Mouse (Mus musculus) frontal cortex, adult 2 months (tissue): ENCODE measurements around the gene Tomm20l. TPM values are rescaled to one million over a fixed set of nuclear protein-coding genes. Genes with fewer than 3 reads are reported as not detected.
"Not testable (repeated sequence)": the region's sequence is repeated elsewhere in the genome, so short reads cannot be mapped to it uniquely, and the experiment has no call there.

Experiments
- DNase-seq, 2 experiments: peaks; one replicate each; pipeline ENCODE4 v3.0.0; 2022; ENCODE audit warnings: low spot score in 1 of 2; ENCODE audit errors: extremely low spot score in 1 of 2
- polyA plus RNA-seq: library from polyadenylated mRNA; depleted of rRNA; stranded (reverse); fragments of >200 nt; gene quantifications from 2 replicates; pipeline ENCODE4 v1.2.3, GENCODE M21; 2012; rRNA removed

The Tomm20l gene
- not detected in 2 replicates for polyA plus RNA-seq

DNA sequence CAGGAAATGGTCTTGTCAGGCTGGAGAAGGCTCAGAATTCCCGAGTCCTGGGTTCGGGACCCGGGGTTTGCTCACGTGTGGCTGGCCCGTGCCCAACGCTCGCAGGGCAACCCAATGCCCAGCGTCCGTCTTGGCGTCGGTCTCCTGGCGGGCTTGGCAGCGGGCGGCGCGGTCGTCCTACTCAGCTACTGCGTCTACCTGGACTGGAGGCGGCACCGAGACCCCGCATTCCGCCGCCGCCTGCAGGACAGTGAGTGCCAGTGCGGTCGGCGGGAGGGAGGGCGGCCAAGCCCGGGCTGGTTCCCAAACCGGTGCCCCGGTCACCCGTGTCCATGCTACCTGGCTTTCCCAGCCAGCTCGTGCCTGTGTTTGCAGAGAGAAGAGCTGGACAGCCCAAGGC is at the start of gene Tomm20l:
Gene Tomm20l (plus strand): TSS at position 98 of the 400 bp plus-strand sequence.
- no peak for DNase-seq

DNA sequence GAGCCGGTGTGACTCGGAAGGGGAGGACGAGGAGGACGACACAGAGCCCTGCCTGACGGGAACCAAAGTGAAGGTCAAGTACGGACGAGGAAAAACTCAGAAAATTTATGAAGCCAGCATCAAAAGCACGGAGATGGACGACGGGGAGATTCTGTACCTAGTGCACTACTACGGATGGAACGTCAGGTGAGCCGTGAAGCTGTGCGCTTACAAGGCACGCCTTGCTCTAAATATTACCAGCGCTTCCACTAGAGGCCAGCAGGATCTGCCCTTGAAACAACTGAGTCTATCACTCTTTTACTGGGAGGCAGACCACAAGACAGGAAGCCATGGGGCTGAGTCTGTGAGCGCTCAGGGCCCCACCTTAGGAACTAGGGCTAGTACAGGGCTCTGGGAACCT is 41.4 kb upstream of the Tomm20l start:
- DNase-seq, result no peak

DNA sequence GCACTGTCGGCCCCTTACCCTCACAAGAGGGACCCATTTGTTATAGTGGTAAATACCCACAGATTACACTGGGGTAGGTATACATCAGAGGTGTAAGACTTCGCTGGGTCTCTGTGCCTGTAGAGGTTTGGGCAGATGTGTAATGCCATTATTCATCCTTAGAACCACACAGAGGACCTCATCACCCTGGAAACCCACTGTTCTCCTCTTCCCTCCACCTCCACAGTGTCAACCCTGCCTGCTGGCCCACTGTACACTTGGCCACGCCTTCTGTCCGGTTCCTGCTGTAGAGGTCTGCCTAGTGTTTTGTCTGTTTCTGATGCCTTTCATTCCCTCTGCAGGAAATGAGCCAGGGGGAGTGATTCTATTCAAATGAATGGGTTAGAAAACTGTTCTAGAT is 39.2 kb upstream of the Tomm20l start:
- DNase-seq, result no peak

DNA sequence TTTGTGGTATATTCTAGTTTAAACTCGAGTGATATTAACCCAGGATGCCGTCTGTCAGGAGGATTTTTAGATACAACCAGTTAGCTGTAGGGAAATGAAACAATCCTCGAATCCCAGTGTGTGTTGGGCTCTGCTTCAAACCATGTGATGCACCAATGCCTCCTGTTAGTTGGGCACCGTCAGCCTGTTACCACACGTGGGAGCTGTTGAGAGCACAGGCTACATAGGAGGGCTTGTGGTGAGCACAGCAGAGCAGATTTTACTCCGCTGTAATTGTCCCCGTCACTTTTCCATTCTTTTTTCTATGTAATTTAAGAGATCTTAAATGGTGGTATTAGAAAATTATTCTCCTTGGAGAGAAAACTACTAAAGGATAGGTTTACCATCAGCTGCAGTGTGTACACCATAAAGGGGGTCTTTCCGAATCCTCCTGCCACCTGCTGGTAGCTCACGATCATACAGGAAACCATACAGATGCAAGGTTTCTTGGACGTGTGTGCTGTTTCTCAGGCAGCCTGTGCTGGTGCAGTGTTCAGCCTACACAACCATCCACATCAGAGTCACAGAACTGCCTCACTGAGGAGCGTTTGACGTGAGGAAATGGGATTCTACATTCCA is 38.0 kb upstream of the Tomm20l start:
- DNase-seq, result peak in 1 of 2 experiments; percentile 42

DNA sequence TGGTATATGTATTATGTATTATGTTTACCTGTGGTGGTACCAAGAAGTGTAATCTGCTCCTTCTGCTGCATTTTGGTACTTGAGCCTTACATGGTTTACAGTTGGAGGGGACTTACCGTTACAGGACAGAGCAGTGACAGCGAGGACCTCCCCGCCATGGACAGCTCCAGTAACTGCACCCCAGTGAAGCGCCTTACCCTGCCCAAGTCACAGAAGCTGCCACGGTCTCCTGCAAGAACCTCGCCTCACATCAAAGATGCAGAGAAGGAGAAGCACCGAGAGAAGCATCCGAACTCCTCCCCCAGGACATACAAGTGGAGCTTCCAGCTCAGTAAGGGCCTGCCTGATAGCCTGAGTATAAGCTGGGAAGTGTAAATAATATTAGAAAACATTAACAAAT is 24.9 kb upstream of the Tomm20l start:
- no peak for DNase-seq

DNA sequence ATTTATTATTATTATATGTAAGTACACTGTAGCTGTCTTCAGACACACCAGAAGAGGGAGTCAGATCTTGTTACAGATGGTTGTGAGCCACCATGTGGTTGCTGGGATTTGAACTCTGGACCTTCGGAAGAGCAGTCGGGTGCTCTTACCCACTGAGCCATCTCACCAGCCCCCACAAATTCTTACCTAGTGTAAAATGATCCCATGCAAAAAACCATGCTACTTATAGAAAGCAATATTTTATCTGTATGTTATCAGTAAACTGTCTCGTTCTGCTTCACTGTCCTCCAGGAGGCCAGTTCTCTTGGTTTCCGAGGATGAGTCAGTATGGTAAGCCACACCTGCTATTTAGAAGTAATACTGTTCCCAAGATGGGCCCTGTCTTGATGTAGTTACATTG is 7.0 kb upstream of the Tomm20l start:
- DNase-seq, result not testable (repeated sequence)

DNA sequence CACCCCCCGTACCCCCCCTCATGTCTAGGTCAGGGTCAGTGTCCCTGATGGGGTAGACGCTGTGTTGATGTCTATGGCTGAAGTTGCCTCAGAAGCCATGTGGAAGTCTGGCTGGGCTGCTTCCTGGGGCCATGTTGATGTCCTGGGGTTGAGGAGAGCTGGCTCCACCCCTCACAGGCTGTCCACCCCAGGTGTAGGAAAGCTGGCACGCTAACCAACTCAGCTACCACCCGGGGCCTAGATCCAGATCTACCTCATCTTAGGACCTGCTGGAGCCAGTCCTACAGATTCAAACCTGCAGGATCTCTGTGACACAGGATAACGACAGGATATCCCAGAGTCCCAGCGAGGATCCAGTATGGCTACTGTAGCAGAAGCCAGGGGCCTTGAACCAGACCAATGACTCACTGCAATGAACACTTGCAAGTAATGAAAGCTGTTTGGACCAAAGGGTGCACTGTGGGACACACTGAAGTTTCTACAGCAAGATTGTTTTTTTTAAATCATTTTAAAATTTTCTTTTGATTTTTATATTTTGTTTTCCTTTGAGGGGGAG is 3.9 kb upstream of the Tomm20l start:
- DNase-seq, result no peak

DNA sequence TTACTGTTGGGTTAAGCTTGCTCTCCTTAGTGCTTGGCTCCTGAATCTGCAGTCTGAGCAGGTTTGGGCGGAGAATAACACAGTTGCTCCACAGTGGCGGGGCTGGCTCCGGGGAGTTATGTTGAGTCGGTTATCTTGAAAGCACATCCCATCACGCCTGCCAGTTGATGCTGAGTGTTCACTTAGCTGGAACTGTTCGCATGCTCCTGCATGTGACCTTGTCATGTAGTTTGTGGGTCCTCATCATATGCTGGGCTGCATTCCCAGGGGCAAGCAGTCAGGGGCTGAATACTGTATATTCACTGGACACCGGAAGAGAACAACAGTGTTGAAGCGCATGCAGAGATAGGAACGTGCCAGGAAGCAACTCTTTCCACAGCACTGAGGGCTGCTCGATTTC is 1.8 kb downstream of the Tomm20l start:
- DNase-seq, result no peak

DNA sequence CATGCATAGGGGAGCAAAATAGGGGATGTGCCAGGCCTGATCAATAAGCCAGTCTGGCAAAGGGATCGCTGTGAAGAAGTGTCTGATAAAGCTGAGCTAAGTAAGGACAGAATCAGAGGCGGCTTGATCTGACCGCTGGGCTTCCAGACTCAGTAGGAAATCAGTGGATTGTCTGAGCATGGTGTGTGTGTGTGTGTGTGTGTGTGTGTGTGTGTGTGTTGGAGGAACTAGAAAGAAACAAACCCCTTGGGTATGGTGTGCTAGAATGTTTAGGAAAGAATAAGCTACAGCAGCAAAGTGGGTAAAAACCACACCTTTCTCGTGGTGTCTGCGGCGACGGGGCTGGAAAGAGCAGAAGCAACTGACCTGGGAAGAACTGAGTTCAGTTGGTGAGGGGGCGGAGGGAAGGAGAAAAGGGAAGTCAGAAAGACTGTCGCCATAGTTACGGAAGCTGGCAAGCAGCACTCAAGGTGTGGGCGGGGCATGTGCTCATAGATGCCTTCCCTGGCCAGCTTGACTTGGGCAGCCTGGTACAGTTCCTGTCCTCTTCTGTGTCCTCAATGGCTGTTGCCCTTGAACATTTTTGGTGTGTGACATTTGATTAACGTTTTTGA is 2.6 kb downstream of the Tomm20l start:
- DNase-seq, result peak; percentile 63 to 81

DNA sequence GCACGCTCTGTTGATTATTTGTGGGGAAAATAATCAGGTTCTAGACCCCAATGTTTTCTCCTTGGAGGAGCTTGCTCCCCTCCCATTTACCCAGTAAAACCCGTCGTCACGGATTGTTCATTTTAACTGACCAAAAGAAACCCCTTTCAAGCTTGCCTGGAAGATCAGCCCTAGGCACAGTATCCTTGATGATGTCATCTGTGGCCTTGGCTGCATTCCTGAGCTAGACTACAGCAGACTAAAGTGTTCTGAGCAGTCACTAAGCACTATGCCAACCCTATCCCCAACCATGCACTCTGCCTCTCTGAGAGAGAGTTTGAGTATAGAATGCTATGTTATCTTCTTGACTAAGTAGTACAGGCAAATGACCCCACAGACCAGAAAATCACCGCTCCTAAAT is 5.2 kb downstream of the Tomm20l start:
- DNase-seq, result no peak

DNA sequence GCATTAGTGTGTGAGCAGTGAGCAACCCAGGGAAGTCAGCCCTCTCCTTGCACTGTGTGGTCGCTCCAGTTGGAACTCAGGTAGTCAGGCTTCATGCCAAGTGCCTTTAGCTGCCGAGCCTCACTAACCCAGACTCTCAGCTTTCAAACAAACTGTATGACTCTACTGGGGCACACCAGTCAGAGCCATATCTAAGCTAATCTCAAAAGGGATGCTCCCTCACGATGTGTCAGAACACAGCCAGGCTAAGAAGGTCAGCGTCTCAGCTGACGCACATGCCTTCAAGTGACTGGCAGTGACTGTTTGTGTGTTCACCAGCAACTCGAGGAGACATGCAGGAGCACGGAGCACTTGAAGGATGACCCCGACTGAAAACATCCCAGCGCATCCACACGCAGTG is 11.5 kb downstream of the Tomm20l start:
- no peak for DNase-seq

DNA sequence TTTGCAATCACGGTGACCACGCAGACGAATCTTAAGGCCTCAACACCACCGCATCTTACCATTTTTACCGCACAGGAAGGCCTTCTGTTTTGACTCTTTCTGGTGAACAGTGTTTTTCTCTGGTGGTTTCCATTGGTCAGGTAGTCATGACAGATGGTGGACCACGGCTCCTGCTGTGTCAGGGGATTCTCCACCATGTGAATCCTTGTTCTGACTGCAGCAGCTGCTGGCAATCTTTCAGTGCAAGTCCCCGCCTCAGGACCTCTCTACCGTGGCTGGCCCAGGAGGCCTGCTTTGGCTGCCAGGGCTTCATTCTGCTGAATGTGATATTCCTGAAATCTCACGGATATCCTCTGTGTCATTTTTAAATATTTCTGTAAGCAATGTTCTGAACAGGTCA is 12.1 kb downstream of the Tomm20l start:
- no peak for DNase-seq

DNA sequence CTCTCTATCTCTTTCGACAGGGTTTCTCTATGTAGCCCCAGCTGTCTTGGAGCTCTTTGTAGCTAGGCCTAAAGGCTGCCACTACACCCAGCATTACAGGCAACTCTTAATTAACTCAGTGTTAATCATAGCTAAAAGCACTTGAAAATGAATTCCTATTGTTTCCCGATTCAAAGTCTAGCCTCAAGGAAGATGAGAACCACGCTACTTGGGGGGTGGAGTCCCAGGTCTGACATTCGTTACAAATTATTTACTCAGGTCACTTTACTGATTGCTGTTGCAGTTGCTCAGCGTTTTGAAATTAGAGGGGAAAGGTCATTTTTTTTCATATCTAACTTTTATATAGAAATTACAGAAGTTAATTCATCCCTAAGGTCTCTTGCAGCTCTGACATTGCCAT is 24.4 kb downstream of the Tomm20l start:
- DNase-seq, result no peak

DNA sequence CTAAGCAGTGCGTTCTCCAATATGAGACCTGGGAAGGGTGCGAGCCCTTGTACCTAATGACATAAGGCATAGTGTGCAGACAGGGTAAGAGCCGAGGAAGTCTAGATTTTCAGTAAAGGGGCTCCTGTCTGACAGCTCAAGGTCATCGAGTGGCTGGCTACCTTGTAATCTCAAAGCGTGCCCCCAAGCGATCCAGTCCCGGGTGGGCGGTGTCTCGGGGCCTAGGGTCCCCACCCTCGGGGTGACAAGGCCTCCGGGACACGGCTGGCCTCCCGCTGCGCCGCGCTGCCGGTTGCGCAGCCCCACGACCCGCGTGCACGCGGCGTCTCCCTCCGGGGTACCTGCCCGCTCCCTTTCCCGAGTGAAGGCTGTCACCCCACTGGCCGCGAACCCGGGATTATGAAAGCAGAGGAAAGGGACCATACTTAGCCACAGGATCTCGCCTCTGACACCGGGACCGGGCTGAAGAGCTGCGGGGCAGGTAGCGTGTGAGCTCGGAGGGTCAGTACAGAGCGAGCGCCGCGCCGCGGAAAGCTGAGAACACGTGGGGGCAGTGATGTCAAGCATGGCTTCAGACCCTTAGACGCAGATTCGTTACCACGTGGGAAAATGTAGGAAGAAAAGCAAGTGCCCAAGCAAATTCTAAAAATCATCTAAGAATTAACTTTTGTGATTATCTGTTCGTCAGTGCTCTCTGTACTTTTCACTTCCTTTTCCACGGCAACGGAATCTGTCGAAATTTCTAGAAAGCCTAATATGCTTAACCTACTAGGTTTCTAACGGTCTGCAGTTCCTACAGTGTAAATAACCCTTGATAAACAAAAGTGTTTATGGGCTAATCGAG is 25.1 kb downstream of the Tomm20l start, which contains the start of the genes Timm9 and 2700049A03Rik:
Gene Timm9 (minus strand): TSS at position 555 of the 844 bp plus-strand sequence.
Gene 2700049A03Rik (plus strand): TSS at position 719 of the 844 bp plus-strand sequence.
- peak; percentile 55 to 85 for DNase-seq

DNA sequence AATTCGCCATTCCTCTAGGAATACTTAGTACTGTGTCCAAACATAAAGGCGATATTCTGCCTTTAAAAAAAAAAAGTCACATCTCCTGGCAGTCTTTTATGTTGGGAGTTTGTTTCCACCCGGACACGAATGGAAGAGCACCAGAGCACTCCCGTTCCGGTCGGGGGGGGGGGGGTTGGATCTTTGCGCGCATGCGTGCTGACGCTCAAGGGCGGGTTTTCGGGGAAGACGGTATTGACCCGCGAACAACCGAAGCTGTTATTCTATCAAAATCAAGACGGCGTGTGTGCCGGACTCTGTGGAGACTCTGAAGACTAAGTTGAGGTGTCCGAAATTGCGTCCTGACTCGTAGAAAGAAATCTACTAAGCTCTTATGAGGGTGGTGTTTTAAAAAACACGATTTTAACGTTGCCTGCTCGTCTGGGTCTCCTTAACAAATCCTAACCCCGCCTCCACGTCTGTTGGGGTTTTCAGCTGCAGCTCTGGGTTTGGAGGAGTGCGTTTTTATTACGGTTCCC is 25.8 kb downstream of the Tomm20l start:
- peak; percentile 40 to 81 for DNase-seq

DNA sequence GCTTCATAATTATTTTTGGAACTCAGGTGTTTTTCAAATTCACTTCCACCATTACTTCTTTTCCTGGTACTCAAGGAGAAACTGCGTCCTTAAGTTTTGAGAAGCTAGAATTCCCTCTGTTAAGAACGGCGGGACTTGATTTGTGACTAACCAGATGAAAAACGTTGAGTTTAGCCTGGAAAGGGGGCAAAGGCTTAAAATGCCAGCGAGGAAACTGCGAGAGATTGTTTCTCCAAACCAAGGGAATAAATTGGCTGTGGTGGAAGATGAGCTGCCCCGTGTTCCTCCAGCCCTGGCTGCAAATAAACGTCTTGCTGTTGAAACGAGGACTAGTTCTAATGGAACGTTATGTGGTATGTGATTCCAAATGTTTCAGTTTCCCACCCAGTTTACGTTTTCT is 26.5 kb downstream of the Tomm20l start:
- no peak for DNase-seq

DNA sequence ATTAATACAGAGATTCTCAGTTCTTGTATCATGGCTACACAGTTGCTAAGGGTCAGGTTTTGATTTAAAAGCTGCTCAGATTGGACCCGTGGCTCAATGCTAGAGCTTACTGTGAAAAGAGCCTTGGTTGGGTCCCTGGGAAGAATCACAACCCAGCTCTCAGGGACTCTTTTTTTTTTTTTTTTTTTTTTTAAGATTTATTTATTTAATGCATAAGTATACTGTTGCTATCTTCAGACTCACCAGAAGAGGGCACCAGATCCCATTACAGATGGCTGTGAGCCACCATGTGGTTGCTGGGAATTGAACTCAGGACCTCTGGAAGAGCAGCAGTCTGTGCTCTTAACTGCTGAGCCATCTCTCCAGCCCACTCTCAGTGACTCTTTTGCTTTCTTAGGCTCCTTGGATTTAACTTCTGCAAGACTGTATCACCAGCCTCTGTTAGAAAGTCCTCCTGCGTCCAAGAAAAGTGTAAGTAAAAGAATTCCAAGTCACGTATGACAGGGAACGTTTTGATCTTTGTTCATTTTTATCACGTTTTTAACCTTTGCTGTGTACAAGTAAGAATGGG is 28.1 kb downstream of the Tomm20l start:
- DNase-seq, result no peak

DNA sequence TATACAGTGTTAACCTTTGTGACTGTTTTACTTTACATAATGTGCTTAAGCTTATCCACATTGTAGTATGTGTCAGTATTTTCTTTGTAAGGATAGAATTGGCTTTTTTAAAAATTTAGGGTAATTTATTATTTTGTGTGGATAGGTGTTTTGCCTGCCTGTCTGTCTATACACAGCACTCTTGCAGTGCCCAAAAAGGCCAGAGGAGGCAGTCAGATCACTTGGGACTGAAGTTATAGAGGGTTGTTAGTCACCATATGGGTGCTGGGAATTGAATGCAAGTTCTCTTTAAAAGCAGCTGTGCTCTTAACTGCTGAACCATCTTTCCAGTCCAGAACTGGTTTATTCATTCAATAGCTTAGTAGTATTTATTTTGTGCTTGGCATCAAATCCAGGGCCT is 30.0 kb downstream of the Tomm20l start:
- no peak for DNase-seq

DNA sequence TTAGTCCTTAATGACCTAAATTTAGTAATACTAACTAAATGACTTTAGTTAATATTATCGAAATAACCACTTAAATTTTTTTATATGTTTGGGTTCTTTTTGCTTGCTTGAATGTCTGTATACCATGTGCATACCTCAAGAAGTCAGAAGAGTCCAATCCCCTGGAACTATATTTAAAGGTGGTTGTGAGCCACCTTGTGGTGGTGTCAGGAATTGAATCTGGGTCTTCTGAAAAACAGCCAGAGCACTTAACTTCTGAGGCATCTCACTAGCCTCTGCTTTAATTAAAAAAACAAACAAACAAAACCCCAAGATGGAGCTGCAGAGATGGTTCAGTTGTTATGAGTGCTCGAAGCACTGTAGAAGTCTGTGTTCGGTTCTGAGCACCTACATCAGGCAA is 36.4 kb downstream of the Tomm20l start:
- peak in 1 of 2 experiments; percentile 68 for DNase-seq

DNA sequence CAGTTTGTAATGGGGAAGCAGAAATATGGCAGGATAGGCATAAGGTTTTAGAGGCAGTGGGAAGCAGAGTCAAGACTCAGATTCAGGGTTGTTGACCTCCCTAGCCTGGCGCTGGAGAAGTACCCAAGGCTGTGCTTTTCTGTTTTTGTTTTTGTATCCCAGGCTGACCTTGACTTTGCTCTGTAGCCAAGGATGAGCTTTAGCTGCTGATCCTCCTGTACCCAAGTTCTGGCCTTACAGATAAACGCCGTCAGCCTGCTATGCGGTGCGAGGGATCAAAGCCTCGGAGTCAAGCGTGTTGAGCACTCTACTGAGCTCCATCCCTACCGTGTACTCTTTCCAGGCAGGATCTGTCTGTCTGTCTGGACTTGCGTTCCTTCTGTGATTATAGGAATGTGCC is 37.6 kb downstream of the Tomm20l start:
- no peak for DNase-seq

DNA sequence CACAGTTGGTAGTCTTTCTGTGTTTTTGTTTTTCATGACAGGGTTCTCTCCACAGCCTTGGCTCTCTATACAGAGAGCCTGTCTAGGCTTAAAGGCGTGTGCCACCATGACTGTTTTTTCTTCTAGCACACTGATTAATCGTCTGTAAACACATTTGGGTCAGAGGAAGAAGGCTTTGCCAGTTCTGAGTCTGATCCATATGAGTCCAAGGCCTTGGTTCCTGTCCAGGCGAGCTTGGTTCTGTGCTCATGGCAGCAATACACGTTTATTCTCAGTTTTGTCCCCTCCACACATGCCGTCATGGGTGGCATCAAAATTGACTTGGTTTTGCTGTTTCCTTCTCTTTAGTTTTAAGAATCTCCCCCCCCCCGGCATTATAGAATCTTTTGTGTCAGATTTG is 38.2 kb downstream of the Tomm20l start:
- DNase-seq, result no peak
